Mouse (Mus musculus): ENCODE measurements at regions not wholly inside any gene's neighbourhood (a gene's known extent, or its start where the extent isn't known, plus 50 kb on each side); places are given as distances from the start of the nearest gene placed in this dataset.

GRCm38 (mm10) chr8:125619336-125619906 is 49.8 kb upstream of the Sipa1l2 start:
- TF ChIP-seq CTCF (IDR thresholded peaks at IDR 0.05; ENCODE audit: low read depth), result peak; percentile 54
- no peak for TF ChIP-seq EP300 (optimal IDR thresholded peaks at IDR 0.05)

Data from stomach, postnatal 0 days (tissue).